Comparison of ENCODE assay signal across 10 mouse cellular contexts in genomic region chr11:94472585-94472915, GRCm38 (mm10). TPM values are rescaled to one million over a fixed set of nuclear protein-coding genes. Genes with fewer than 3 reads are reported as not detected.
A peak's percentile ranks its signal among the peaks of the same experiment; 100 is the strongest.
DNase-seq lines count a peak whose midpoint lies in the region; ATAC-seq and TF ChIP-seq lines count a peak whose summit lies in the region.
"Had no signal": no experiment of that assay in that cellular context is flagged by ENCODE, and none has a peak within 500 bp of the region (broad histone marks: within the 10 kb centered on the region; RNA-seq: fewer than 3 reads in every experiment).

No protein-coding gene starts in this region.

- TF ChIP-seq EP300 in CH12.LX (IDR thresholded peaks at IDR 0.05; ENCODE audit: low read length): no peak

- H3K27me3 ChIP-seq in heart, embryonic 10.5 days (ENCODE audit: insufficient read depth, poor library complexity, severe bottlenecking): peaks cover 79% of the 10 kb centered on the region
- peaks cover 64% of the 10 kb centered on the region for H3K27me3 ChIP-seq in CH12.LX (replicated peaks)
- H3K27me3 ChIP-seq in forebrain, embryonic 13.5 days: peaks cover 46% of the 10 kb centered on the region
- peaks cover 96% of the 10 kb centered on the region for H3K27me3 ChIP-seq in liver, embryonic 13.5 days

- in situ Hi-C loops in CH12.LX (cut with MboI; ENCODE audit: low pct_ligation_motif_present, low pct_unique_long_range_greater_than_20kb, low sequenced_read_pairs): no loop called here

- no peak overlapping the region for H3K9ac ChIP-seq in CH12.LX (ENCODE audit: insufficient read depth, low read depth)
- H3K9ac ChIP-seq in forebrain, embryonic 13.5 days: peak overlapping the region; percentile 86
- H3K9ac ChIP-seq in liver, embryonic 13.5 days: no peak overlapping the region

- no peaks in the 10 kb centered on the region for H3K36me3 ChIP-seq in heart, embryonic 10.5 days
- no peaks in the 10 kb centered on the region for H3K36me3 ChIP-seq in CH12.LX (replicated peaks in 1 of 2; ENCODE audit: control insufficient read depth in 1 of 2, insufficient read depth in 1 of 2, low read length in 1 of 2)
- no peaks in the 10 kb centered on the region for H3K36me3 ChIP-seq in forebrain, embryonic 13.5 days (ENCODE audit: poor library complexity, severe bottlenecking)
- H3K36me3 ChIP-seq in liver, embryonic 13.5 days: no peaks in the 10 kb centered on the region

- TF ChIP-seq RAD21 in CH12.LX (IDR thresholded peaks at IDR 0.05; ENCODE audit: low read depth, low read length): no peak

- TF ChIP-seq CTCF in CH12.LX (conservative IDR thresholded peaks at IDR 0.05 in 1 of 2, IDR thresholded peaks at IDR 0.05 in 1 of 2; ENCODE audit: low read depth in 2 of 2, low read length in 2 of 2): no peak

- H3K27ac ChIP-seq in heart, embryonic 10.5 days: peak overlapping the region; percentile 69; the same call in 1 of the 2 replicates
- H3K27ac ChIP-seq in CH12.LX (ENCODE audit: insufficient read depth, low read depth): no peak overlapping the region
- H3K27ac ChIP-seq in forebrain, embryonic 13.5 days: peak overlapping the region; percentile 15; the same call in 1 of the 2 replicates
- no peak overlapping the region for H3K27ac ChIP-seq in liver, embryonic 13.5 days

- peak overlapping the region; percentile 71 for H3K4me3 ChIP-seq in heart, embryonic 10.5 days
- H3K4me3 ChIP-seq in CH12.LX (replicated peaks in 1 of 3; ENCODE audit: low read depth in 2 of 3, low read length in 2 of 3, poor library complexity in 1 of 3): no peak overlapping the region
- peak overlapping the region; percentile 68 for H3K4me3 ChIP-seq in forebrain, embryonic 13.5 days
- H3K4me3 ChIP-seq in liver, embryonic 13.5 days (replicated peaks): peak overlapping the region; percentile 51

- no peak for ATAC-seq in forebrain, embryonic 13.5 days
- no peak for ATAC-seq in liver, embryonic 13.5 days (ENCODE audit: low read depth)

- no peak for DNase-seq in heart, embryonic 10.5 days (ENCODE audit: low spot score)
- no peak for DNase-seq in heart, adult 18-20 months
- no peak for DNase-seq in CH12.LX (ENCODE audit: extremely low read depth)
- no peak for DNase-seq in liver, embryonic 13.5 days
- no peak for DNase-seq in natural killer cell, adult 2 months (ENCODE audit: low spot score in 2 of 2)
- DNase-seq in layer of hippocampus, postnatal 36 days: no peak
- DNase-seq in adrenal gland, adult (ENCODE audit: inconsistent age in 2 of 2, low spot score in 1 of 2): no peak
- DNase-seq: cerebellum, adult 11-12 months had no signal

- H3K4me2 ChIP-seq in CH12.LX (ENCODE audit: insufficient read depth, low read depth, poor library complexity, severe bottlenecking): peak overlapping the region; percentile 99
- H3K4me2 ChIP-seq in forebrain, embryonic 13.5 days: peak overlapping the region; percentile 99
- H3K4me2 ChIP-seq in liver, embryonic 13.5 days: peak overlapping the region; percentile 69; the same call in 1 of the 2 replicates

- H3K9me3 ChIP-seq in heart, embryonic 10.5 days: no peaks in the 10 kb centered on the region
- H3K9me3 ChIP-seq in CH12.LX (replicated peaks; ENCODE audit: low read length): no peaks in the 10 kb centered on the region
- no peaks in the 10 kb centered on the region for H3K9me3 ChIP-seq in forebrain, embryonic 13.5 days (replicated peaks)
- H3K9me3 ChIP-seq in liver, embryonic 13.5 days (replicated peaks): no peaks in the 10 kb centered on the region

- dilution Hi-C loops in CH12.LX (cut with MboI; ENCODE audit: extremely low pct_ligation_motif_present, extremely low pct_unique_long_range_greater_than_20kb, low sequenced_read_pairs): no loop called here

- WGBS in heart, embryonic 10.5 days: 1% methylated on average over 15 of the region's 15 CpGs
- whole genome bisulfite sequencing in forebrain, embryonic 13.5 days: under 1% methylated on average over 15 of the region's 15 CpGs
- under 1% methylated on average over 15 of the region's 15 CpGs for WGBS in liver, embryonic 13.5 days (ENCODE audit: insufficient replicate concordance)

- no peaks in the 10 kb centered on the region for H3K79me2 ChIP-seq in CH12.LX (replicated peaks; ENCODE audit: control insufficient read depth, extremely low read depth, insufficient read depth, poor library complexity, severe bottlenecking)

- peaks cover 68% of the 10 kb centered on the region for H3K4me1 ChIP-seq in heart, embryonic 10.5 days
- H3K4me1 ChIP-seq in CH12.LX (ENCODE audit: control insufficient read depth in 1 of 2, insufficient read depth in 2 of 2): peaks cover 16 to 76% of the 10 kb centered on the region in 2 experiments
- peaks cover 80% of the 10 kb centered on the region for H3K4me1 ChIP-seq in forebrain, embryonic 13.5 days
- peaks cover 21% of the 10 kb centered on the region for H3K4me1 ChIP-seq in liver, embryonic 13.5 days (replicated peaks)

- TF ChIP-seq POLR2A in CH12.LX (IDR thresholded peaks at IDR 0.05; ENCODE audit: low read depth, low read length): no peak

TF ChIP-seq in CH12.LX, 34 proteins besides CTCF, POLR2A, EP300 and RAD21:
- TF ChIP-seq USF1 (IDR thresholded peaks at IDR 0.05; ENCODE audit: low read depth, low read length): no peak
TF ChIP-seq in CH12.LX: peak in this region for 0.

RNA-seq across cellular contexts. Expression of gene Cacna1g, which starts 1.4 kb away (rescaled TPM):
- 1.5 and 2.4 TPM in 2 replicates for polyA plus RNA-seq in heart, embryonic 10.5 days (2016; fragmentation: Nextera tagmentation; extraction: Ambion mirVana)
- total RNA-seq in heart, adult 18-20 months (2021): 10 to 100 TPM in 1 of 2 experiments, 1 to 10 TPM in 1; 8.7 to 10.1 TPM
- 0.59 and 1.7 TPM in 2 replicates for total RNA-seq in CH12.LX (2012; rRNA removed)
- total RNA-seq in CH12.LX (2014; rRNA removed): 0.97 and 2.4 TPM in 2 replicates
- 3.7 and 4.1 TPM in 2 replicates for polyA plus RNA-seq in CH12.LX (2012; ENCODE audit: insufficient read length, low read depth)
- polyA plus RNA-seq in forebrain, embryonic 13.5 days (2015; fragmentation: Nextera tagmentation; extraction: Ambion mirVana): 5.4 and 8.4 TPM in 2 replicates
- polyA plus RNA-seq in liver, embryonic 13.5 days (2015; fragmentation: Nextera tagmentation; extraction: Ambion mirVana): 1.4 and 1.8 TPM in 2 replicates
- total RNA-seq in layer of hippocampus, postnatal 36 days (2021): 10 to 100 TPM; 65.7 to 81.0 TPM

RNA-seq across cellular contexts. Expression of gene Spata20, which starts 13.4 kb away (rescaled TPM):
- not detected in 2 replicates for polyA plus RNA-seq in heart, embryonic 10.5 days (2016; fragmentation: Nextera tagmentation; extraction: Ambion mirVana)
- under 1 TPM; 0.17 to 0.54 TPM for total RNA-seq in heart, adult 18-20 months (2021)
- total RNA-seq in CH12.LX (2012; rRNA removed) (not detected in 2 replicates), CH12.LX (2014; rRNA removed) (not detected in 2 replicates)
- polyA plus RNA-seq in CH12.LX (2012; ENCODE audit: insufficient read length, low read depth): not detected in 2 replicates
- polyA plus RNA-seq in forebrain, embryonic 13.5 days (2015; fragmentation: Nextera tagmentation; extraction: Ambion mirVana): 0.18 TPM in 1 of 2 replicates, not detected in the other
- not detected in 2 replicates for polyA plus RNA-seq in liver, embryonic 13.5 days (2015; fragmentation: Nextera tagmentation; extraction: Ambion mirVana)
- under 1 TPM in 1 of 2 experiments, not detected in 1; 0.45 TPM for total RNA-seq in layer of hippocampus, postnatal 36 days (2021)
- polyA plus RNA-seq: liver, embryonic 16.5 days had no signal

RNA-seq across cellular contexts. Expression of gene Epn3, which starts 27.2 kb away (rescaled TPM):
- polyA plus RNA-seq in heart, embryonic 10.5 days (2016; fragmentation: Nextera tagmentation; extraction: Ambion mirVana): 7.7 and 14.2 TPM in 2 replicates
- 10 to 100 TPM; 19.3 to 21.1 TPM for total RNA-seq in heart, adult 18-20 months (2021)
- 0.04 TPM in 1 of 2 replicates, not detected in the other for total RNA-seq in CH12.LX (2012; rRNA removed)
- 0.05 TPM in 1 of 2 replicates, not detected in the other for total RNA-seq in CH12.LX (2014; rRNA removed)
- polyA plus RNA-seq in CH12.LX (2012; ENCODE audit: insufficient read length, low read depth): 0.11 and 0.19 TPM in 2 replicates
- 0.15 and 0.34 TPM in 2 replicates for polyA plus RNA-seq in forebrain, embryonic 13.5 days (2015; fragmentation: Nextera tagmentation; extraction: Ambion mirVana)
- 0.05 and 0.08 TPM in 2 replicates for polyA plus RNA-seq in liver, embryonic 13.5 days (2015; fragmentation: Nextera tagmentation; extraction: Ambion mirVana)
- total RNA-seq in layer of hippocampus, postnatal 36 days (2021): 1 to 10 TPM; 1.4 to 1.8 TPM

RNA-seq across cellular contexts. Expression of gene Mycbpap, which starts 49.0 kb away (rescaled TPM):
- 9.3 and 12.5 TPM in 2 replicates for polyA plus RNA-seq in heart, embryonic 10.5 days (2016; fragmentation: Nextera tagmentation; extraction: Ambion mirVana)
- 1 to 10 TPM in 1 of 2 experiments, under 1 TPM in 1; 0.67 to 1.5 TPM for total RNA-seq in heart, adult 18-20 months (2021)
- total RNA-seq in CH12.LX (2012; rRNA removed): 1.3 and 3.1 TPM in 2 replicates
- total RNA-seq in CH12.LX (2014; rRNA removed): 0.08 and 0.43 TPM in 2 replicates
- 0.98 and 1.1 TPM in 2 replicates for polyA plus RNA-seq in CH12.LX (2012; ENCODE audit: insufficient read length, low read depth)
- 2.2 and 2.5 TPM in 2 replicates for polyA plus RNA-seq in forebrain, embryonic 13.5 days (2015; fragmentation: Nextera tagmentation; extraction: Ambion mirVana)
- 0.05 and 0.19 TPM in 2 replicates for polyA plus RNA-seq in liver, embryonic 13.5 days (2015; fragmentation: Nextera tagmentation; extraction: Ambion mirVana)
- total RNA-seq in layer of hippocampus, postnatal 36 days (2021): 1 to 10 TPM; 2.8 to 3.6 TPM
- polyA plus RNA-seq: liver, embryonic 16.5 days had no signal

Comparison
In these comparisons a context has a peak if more than half of its experiments do, and no peak if none do; other contexts are left out.
1. H3K27ac ChIP-seq: peak in heart, embryonic 10.5 days (single experiment) and forebrain, embryonic 13.5 days (single experiment); none in CH12.LX (single experiment) and liver, embryonic 13.5 days (single experiment).
2. H3K4me3 ChIP-seq: peak in heart, embryonic 10.5 days (single experiment), forebrain, embryonic 13.5 days (single experiment) and liver, embryonic 13.5 days (single experiment); none in CH12.LX (0 of 3).
3. Peak in every context shown above with its lines, with median percentiles within 50 percentile points of each other: H3K4me2 ChIP-seq.